Mouse (Mus musculus) erythroblast, embryonic 14.5 days (primary cell): ENCODE results near the gene Rnf217.

Experiments used
- GATA1 ChIP-seq: IDR thresholded peaks from 2 replicates; pipeline ENCODE4 v1.6.1; 2012; ENCODE audit warnings: low read length, inconsistent platforms, mixed read lengths
- TAL1 ChIP-seq: IDR thresholded peaks from 3 replicates; pipeline ENCODE4 v1.6.1; 2012; ENCODE audit warnings: low read length, inconsistent platforms, mixed read lengths

DNA sequence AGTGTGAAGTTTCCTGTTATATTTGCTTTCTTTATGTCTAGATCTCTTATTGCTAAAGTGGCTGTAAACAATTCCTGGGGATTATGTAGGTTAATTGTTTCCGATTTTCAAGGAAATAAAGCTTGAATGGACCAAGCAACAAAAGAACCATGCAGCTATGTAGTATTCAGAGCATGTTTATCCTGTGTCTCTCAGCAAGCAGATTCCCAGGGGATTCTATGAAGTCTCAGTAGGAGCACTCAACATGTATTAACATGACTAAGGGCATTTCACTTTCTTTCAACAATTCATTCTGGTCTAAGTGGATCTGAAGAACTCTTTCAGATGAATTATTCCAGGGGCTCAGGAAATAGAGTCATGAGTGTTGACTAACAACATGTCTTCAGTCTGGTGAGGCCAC lies 37.1 kb upstream of the Rnf217 start:
- TF ChIP-seq GATA1 (no peak), TAL1 (no peak)
